Mouse (Mus musculus) lung, postnatal 0 days (tissue): ENCODE measurements around the gene Dnajb6. TPM values are rescaled to one million over a fixed set of nuclear protein-coding genes. Genes with fewer than 3 reads are reported as not detected.
A peak's percentile ranks its signal among the peaks of the same experiment; 100 is the strongest.

ENCODE experiments used
- ATAC-seq: fragments of 200-750 bp; cut with Nextera tagmentation; 2 replicates; pipeline ENCODE4 v1.8.0; 2017; ENCODE audit warnings: moderate library complexity
- DNase-seq: peaks from one replicate; pipeline ENCODE4 v3.0.0-alpha.2; 2016; ENCODE audit warnings: low spot score
- H3K27ac ChIP-seq: fragments of 300-500 bp; sonication (generic); 2 replicates; pipeline ENCODE4 v1.5.1; 2014; ENCODE audit warnings: antibody characterized with exemption, mild to moderate bottlenecking, low read length, mixed read lengths
- H3K27me3 ChIP-seq: fragments of 300-500 bp; sonication (generic); replicated peaks from 2 replicates; pipeline ENCODE4 v1.6.1; 2014; ENCODE audit warnings: low read length, mixed read lengths; ENCODE audit not compliant: insufficient read depth
- H3K36me3 ChIP-seq: fragments of 300-500 bp; sonication (generic); 2 replicates; pipeline ENCODE4 v1.6.1; 2014; ENCODE audit warnings: low read length, mixed read lengths; ENCODE audit not compliant: insufficient read depth
- H3K4me1 ChIP-seq: fragments of 300-500 bp; sonication (generic); 2 replicates; pipeline ENCODE4 v1.6.1; 2014; ENCODE audit warnings: antibody characterized with exemption, low read depth, low read length, mixed read lengths; ENCODE audit not compliant: insufficient read depth
- H3K4me2 ChIP-seq: fragments of 300-500 bp; sonication (generic); replicated peaks from 2 replicates; pipeline ENCODE4 v1.6.1; 2014; ENCODE audit warnings: low read depth, mild to moderate bottlenecking, low read length, moderate library complexity, mixed read lengths
- H3K4me3 ChIP-seq: fragments of 300-500 bp; sonication (generic); 2 replicates; pipeline ENCODE4 v1.5.1; 2014; ENCODE audit warnings: low read depth, low read length
- H3K9ac ChIP-seq: fragments of 300-500 bp; sonication (generic); replicated peaks from 2 replicates; pipeline ENCODE4 v1.6.1; 2014; ENCODE audit warnings: low read depth, mild to moderate bottlenecking
- H3K9me3 ChIP-seq: fragments of 300-500 bp; sonication (generic); 2 replicates; pipeline ENCODE4 v1.6.1; 2016; ENCODE audit warnings: low read length, mixed read lengths
- CTCF ChIP-seq: IDR thresholded peaks from 2 replicates; pipeline ENCODE4 v1.5.1; 2016; ENCODE audit warnings: antibody characterized with exemption, mild to moderate bottlenecking
- EP300 ChIP-seq: IDR thresholded peaks from 2 replicates; pipeline ENCODE4 v1.6.1; 2016; ENCODE audit warnings: antibody characterized with exemption, mild to moderate bottlenecking, control low read depth
- WGBS: fragments of 180-500 bp; shearing (Covaris S2); extraction: QIAGEN DNeasy Blood & Tissue Kit; methylation state at CpG from one replicate; pipeline ENCODE4 v1.1.7; 2014; 5-methylcytosine and 5-hydroxymethylcytosine counted together
- polyA plus RNA-seq: library from polyadenylated mRNA; unstranded; fragments of >200 nt; fragmentation: Nextera tagmentation; extraction: Ambion mirVana; gene quantifications from 2 replicates; pipeline ENCODE4 v1.2.1, GENCODE M21; 2015

Gene Dnajb6
- polyA plus RNA-seq, 1 experiment from 2014 or later: 120 TPM

GRCm38 (mm10) chr5:29747661-29748060, 12.2 kb downstream of the Dnajb6 start:
- H3K27ac ChIP-seq: no peak overlapping the region
- H3K4me2 ChIP-seq: no peak overlapping the region
- H3K4me3 ChIP-seq: no peak overlapping the region
- H3K36me3 ChIP-seq: 0 out of 2 replicates have a peak, but pooled peaks cover 13% of the 10 kb centered on the region
- 96% methylated on average over 2 of the region's 2 CpGs for WGBS
- no peak for ATAC-seq
- H3K4me1 ChIP-seq: no peaks in the 10 kb centered on the region
- no peak overlapping the region for H3K9ac ChIP-seq
- H3K27me3 ChIP-seq: no peaks in the 10 kb centered on the region
- TF ChIP-seq EP300 (no peak), CTCF (no peak)
- no peak for DNase-seq
- no peaks in the 10 kb centered on the region for H3K9me3 ChIP-seq

DNA sequence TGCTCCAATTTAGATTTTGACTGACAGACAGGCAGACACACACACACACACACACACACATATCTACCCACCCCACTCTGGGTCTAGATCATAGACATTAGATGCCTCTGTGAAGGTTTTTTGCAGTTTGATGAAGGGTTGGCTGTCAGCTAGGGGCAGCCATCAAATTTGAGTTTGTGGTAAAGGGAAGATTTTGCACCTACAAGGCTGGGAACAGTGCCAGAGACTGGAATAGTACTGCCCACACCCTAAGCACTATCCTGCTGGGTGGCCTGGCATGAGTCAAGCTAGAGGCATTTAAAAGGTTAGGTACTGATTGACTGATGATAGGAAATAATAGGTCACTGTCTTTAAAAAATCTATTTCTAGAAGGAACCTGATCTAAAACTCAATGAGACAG, 15.8 kb downstream of the Dnajb6 start:
- no peak overlapping the region for H3K9ac ChIP-seq
- TF ChIP-seq CTCF (no peak), EP300 (no peak)
- no peaks in the 10 kb centered on the region for H3K27me3 ChIP-seq
- H3K4me3 ChIP-seq: no peak overlapping the region
- peaks cover 38% of the 10 kb centered on the region for H3K36me3 ChIP-seq
- ATAC-seq (no peak), DNase-seq (no peak)
- no peak overlapping the region for H3K27ac ChIP-seq
- no peak overlapping the region for H3K4me2 ChIP-seq
- no peaks in the 10 kb centered on the region for H3K4me1 ChIP-seq
- H3K9me3 ChIP-seq: no peaks in the 10 kb centered on the region

GRCm38 (mm10) chr5:29752894-29753293, 17.4 kb downstream of the Dnajb6 start:
- DNase-seq (no peak), ATAC-seq (no peak)
- TF ChIP-seq EP300: no peak
- no peak for TF ChIP-seq CTCF
- H3K36me3 ChIP-seq: peaks cover 50% of the 10 kb centered on the region
- no peak overlapping the region for H3K4me3 ChIP-seq
- H3K4me2 ChIP-seq: no peak overlapping the region
- H3K27me3 ChIP-seq: no peaks in the 10 kb centered on the region
- no peaks in the 10 kb centered on the region for H3K4me1 ChIP-seq
- H3K9ac ChIP-seq: no peak overlapping the region
- H3K9me3 ChIP-seq: no peaks in the 10 kb centered on the region
- H3K27ac ChIP-seq: no peak overlapping the region

- Histone ChIP-seq H3K9ac (no peak overlapping the region), H3K4me1 (no peaks in the 10 kb centered on the region), H3K9me3 (no peaks in the 10 kb centered on the region), H3K36me3 (peaks cover 39% of the 10 kb centered on the region), H3K27ac (no peak overlapping the region), H3K4me2 (no peak overlapping the region), H3K27me3 (no peaks in the 10 kb centered on the region), H3K4me3 (no peak overlapping the region)
- TF ChIP-seq CTCF (no peak), EP300 (no peak)
- DNase-seq (no peak), ATAC-seq (no peak)
- 75% methylated on average over 5 of the region's 5 CpGs for WGBS
These were observed 23.8 kb downstream of the Dnajb6 start for GRCm38 (mm10) chr5:29759318-29759717.

DNA sequence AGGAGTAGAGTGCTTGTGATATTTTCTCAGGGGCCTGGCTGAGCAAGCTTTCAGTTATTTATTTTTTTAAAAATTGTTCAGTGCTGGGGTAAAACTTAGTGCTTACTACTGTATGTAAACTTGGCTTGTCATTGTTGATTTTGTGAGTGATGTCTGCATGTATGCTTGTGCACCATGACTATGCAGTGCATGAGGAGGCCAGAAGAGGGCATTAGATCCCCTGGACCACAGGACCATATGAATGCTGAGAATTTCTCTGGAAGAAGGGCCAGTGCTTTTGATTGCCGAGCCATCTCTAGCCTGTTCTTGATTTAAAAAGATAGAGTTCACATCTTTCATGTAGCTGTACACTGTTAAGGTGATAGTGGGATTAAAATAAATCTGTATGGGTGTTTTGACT, 35.4 kb downstream of the Dnajb6 start:
- Histone ChIP-seq H3K4me3 (no peak overlapping the region), H3K27me3 (no peaks in the 10 kb centered on the region), H3K9ac (no peak overlapping the region), H3K4me1 (no peaks in the 10 kb centered on the region), H3K9me3 (no peaks in the 10 kb centered on the region), H3K36me3 (peaks cover 10% of the 10 kb centered on the region; the same call in 1 of the 2 replicates), H3K27ac (no peak overlapping the region), H3K4me2 (no peak overlapping the region)
- ATAC-seq: peak; percentile 12; the same call in 1 of the 2 replicates
- DNase-seq: peak; percentile 19
- 68% methylated on average over 1 of the region's 1 CpGs for WGBS
- TF ChIP-seq CTCF (peak; percentile 62), EP300 (no peak)

- Histone ChIP-seq H3K9me3 (no peaks in the 10 kb centered on the region), H3K4me3 (no peak overlapping the region), H3K27ac (no peak overlapping the region), H3K4me1 (no peaks in the 10 kb centered on the region), H3K36me3 (peaks cover 13% of the 10 kb centered on the region; the same call in 1 of the 2 replicates), H3K9ac (no peak overlapping the region), H3K27me3 (no peaks in the 10 kb centered on the region), H3K4me2 (no peak overlapping the region)
- TF ChIP-seq EP300 (no peak), CTCF (no peak)
- ATAC-seq (no peak), DNase-seq (no peak)
- 62% methylated on average over 2 of the region's 2 CpGs for WGBS
These were observed 36.5 kb downstream of the Dnajb6 start for GRCm38 (mm10) chr5:29772038-29772437.
